Mouse (Mus musculus): ENCODE results near the gene Cacna2d4. TPM values are rescaled to one million over a fixed set of nuclear protein-coding genes. Genes with fewer than 3 reads are reported as not detected.

Cacna2d4 gene
- polyA plus RNA-seq, 1 experiment from 2014 or later = 1.2 TPM

DNA sequence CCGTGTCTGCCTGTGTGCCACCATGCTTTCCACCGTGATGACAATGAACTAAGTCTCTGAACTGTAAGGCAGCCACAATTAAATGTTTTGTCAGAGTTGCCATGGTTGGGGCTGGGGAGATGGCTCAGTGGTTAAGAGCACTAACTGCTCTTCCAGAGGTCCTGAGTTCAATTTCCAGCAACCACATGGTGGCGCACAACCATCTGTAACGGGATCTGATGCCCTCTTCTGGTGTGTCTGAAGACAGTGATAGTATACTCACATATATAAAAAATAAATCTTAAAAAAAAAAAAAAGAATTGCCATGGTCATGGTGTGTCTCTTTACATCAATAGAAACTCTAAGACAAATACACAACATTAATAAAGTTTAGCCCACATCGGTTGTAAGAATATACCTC, 138.7 kb downstream of the Cacna2d4 start:
- ATAC-seq = no peak
- H3K36me3 ChIP-seq (ENCODE audit: control insufficient read depth, insufficient read depth, low read length) = no peaks in the 10 kb centered on the region
- H3K4me3 ChIP-seq (ENCODE audit: low read length) = no peak overlapping the region
- H3K9me3 ChIP-seq (ENCODE audit: control insufficient read depth, low read length) = no peaks in the 10 kb centered on the region
- H3K9ac ChIP-seq (ENCODE audit: low read depth, low read length) = no peak overlapping the region
- H3K4me1 ChIP-seq (ENCODE audit: control insufficient read depth, insufficient read depth, low read depth, low read length) = no peaks in the 10 kb centered on the region
- no peak overlapping the region for H3K27ac ChIP-seq (ENCODE audit: low read depth, low read length)
- WGBS = 79% methylated on average over 5 of the region's 5 CpGs
- H3K27me3 ChIP-seq (replicated peaks; ENCODE audit: control insufficient read depth, insufficient read depth, low read length) = no peaks in the 10 kb centered on the region
- no peak overlapping the region for H3K4me2 ChIP-seq (ENCODE audit: low read length)

DNA sequence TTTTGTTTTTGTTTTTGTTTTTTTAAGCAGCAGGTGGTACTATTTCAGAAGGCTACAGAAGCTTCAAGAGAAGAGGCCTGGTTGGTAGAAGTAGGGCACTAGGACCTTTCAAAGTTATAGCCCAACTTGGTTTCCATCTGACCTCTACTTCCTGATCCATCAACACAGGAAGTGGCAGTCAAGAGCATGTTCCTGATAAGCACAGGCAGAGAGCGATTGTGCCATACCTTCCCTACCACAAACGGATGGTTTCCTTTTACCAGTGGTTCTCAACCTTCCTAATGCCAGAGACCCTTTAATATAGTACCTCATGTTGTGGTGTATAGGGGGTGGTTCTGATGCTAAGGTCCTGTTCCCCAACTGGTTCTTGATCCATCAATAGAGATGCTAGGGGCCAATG, 141.3 kb downstream of the Cacna2d4 start:
- H3K9ac ChIP-seq (ENCODE audit: low read depth, low read length) = no peak overlapping the region
- no peak for ATAC-seq
- no peaks in the 10 kb centered on the region for H3K4me1 ChIP-seq (ENCODE audit: control insufficient read depth, insufficient read depth, low read depth, low read length)
- whole genome bisulfite sequencing = 91% methylated on average over 2 of the region's 2 CpGs
- H3K9me3 ChIP-seq (ENCODE audit: control insufficient read depth, low read length) = no peaks in the 10 kb centered on the region
- no peak overlapping the region for H3K27ac ChIP-seq (ENCODE audit: low read depth, low read length)
- no peaks in the 10 kb centered on the region for H3K27me3 ChIP-seq (replicated peaks; ENCODE audit: control insufficient read depth, insufficient read depth, low read length)
- H3K4me3 ChIP-seq (ENCODE audit: low read length) = no peak overlapping the region
- H3K4me2 ChIP-seq (ENCODE audit: low read length) = no peak overlapping the region
- H3K36me3 ChIP-seq (ENCODE audit: control insufficient read depth, insufficient read depth, low read length) = no peaks in the 10 kb centered on the region

DNA sequence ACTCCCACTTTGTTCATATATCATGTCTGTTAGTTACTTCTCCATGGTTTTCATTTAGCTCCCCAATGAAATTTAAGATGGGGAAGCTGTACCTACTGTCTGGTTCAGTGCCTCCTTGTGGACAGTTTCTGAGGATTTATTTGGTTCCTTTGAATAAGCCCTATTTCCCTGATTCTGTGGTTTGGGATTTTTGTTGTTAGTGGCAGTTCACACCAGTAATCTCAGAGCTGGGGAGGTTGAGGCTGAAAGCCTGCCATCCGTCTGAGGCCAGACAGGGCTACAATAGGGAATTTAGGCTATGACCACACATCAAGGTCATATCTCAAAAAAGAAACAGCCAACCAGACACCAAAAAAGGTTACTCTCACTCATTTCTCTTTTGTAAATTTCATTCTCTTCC, 142.3 kb downstream of the Cacna2d4 start:
- no peak for ATAC-seq

DNA sequence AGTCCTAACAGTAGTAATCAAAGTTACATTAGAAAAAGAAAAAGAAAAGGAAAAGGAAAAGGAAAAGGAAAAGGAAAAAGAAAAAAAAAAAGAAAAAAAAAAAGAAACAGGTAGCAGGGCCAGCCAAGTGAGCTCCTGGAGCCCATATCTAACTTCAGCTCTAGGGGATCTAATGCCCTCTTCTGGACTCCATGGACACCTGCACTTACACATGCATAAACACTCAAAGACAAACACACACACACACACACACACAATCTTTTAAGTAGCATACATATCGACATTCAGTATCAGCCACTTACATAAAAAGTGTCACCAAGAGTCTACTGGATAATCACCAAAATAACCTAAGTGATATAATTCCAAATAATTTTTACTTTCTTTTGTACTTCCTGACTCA, 149.3 kb downstream of the Cacna2d4 start:
- 94% methylated on average over 1 of the region's 1 CpGs for WGBS
- no peak for ATAC-seq

More for the DNA sequence above, 142.3 kb downstream of the Cacna2d4 start:
- H3K27me3 ChIP-seq (replicated peaks; ENCODE audit: control insufficient read depth, insufficient read depth, low read length) = no peaks in the 10 kb centered on the region
- no peak overlapping the region for H3K4me2 ChIP-seq (ENCODE audit: low read length)
- no peaks in the 10 kb centered on the region for H3K36me3 ChIP-seq (ENCODE audit: control insufficient read depth, insufficient read depth, low read length)
- 81% methylated on average over 1 of the region's 1 CpGs for WGBS
- no peak overlapping the region for H3K9ac ChIP-seq (ENCODE audit: low read depth, low read length)
- H3K27ac ChIP-seq (ENCODE audit: low read depth, low read length) = no peak overlapping the region
- H3K9me3 ChIP-seq (ENCODE audit: control insufficient read depth, low read length) = no peaks in the 10 kb centered on the region
- H3K4me1 ChIP-seq (ENCODE audit: control insufficient read depth, insufficient read depth, low read depth, low read length) = no peaks in the 10 kb centered on the region
- H3K4me3 ChIP-seq (ENCODE audit: low read length) = no peak overlapping the region

DNA sequence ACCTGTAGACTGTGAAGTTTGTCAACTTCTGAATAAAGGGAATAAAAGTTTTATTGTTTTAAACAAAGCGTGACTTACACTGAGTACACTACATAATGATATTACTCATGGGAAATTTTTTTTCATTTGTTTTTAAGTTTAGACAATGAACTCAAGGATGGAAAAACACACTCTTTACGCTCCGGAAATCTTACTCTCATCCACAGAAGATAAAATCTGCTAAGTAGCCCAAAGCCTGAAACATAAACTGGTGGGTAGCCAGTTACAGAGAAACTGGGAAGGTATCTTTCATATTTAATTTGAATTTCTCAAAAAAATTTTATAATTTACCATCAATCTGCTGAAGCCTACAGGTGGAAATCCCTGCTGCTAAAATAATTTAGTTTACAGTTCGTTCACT, 150.1 kb downstream of the Cacna2d4 start:
- peaks cover 15% of the 10 kb centered on the region for H3K4me1 ChIP-seq (ENCODE audit: control insufficient read depth, insufficient read depth, low read depth, low read length)
- H3K4me2 ChIP-seq (ENCODE audit: low read length) = no peak overlapping the region
- ATAC-seq = no peak
- no peak overlapping the region for H3K9ac ChIP-seq (ENCODE audit: low read depth, low read length)
- H3K27ac ChIP-seq (ENCODE audit: low read depth, low read length) = no peak overlapping the region
- no peaks in the 10 kb centered on the region for H3K9me3 ChIP-seq (ENCODE audit: control insufficient read depth, low read length)
- H3K4me3 ChIP-seq (ENCODE audit: low read length) = no peak overlapping the region
- 88% methylated on average over 4 of the region's 4 CpGs for WGBS
- H3K27me3 ChIP-seq (replicated peaks; ENCODE audit: control insufficient read depth, insufficient read depth, low read length) = no peaks in the 10 kb centered on the region
- H3K36me3 ChIP-seq (ENCODE audit: control insufficient read depth, insufficient read depth, low read length) = no peaks in the 10 kb centered on the region

More for the DNA sequence above, 149.3 kb downstream of the Cacna2d4 start:
- Histone ChIP-seq H3K27me3 (replicated peaks; ENCODE audit: control insufficient read depth, insufficient read depth, low read length) (no peaks in the 10 kb centered on the region), H3K27ac (ENCODE audit: low read depth, low read length) (no peak overlapping the region), H3K4me1 (ENCODE audit: control insufficient read depth, insufficient read depth, low read depth, low read length) (peaks cover 15% of the 10 kb centered on the region), H3K4me2 (ENCODE audit: low read length) (no peak overlapping the region), H3K36me3 (ENCODE audit: control insufficient read depth, insufficient read depth, low read length) (no peaks in the 10 kb centered on the region), H3K4me3 (ENCODE audit: low read length) (no peak overlapping the region), H3K9me3 (ENCODE audit: control insufficient read depth, low read length) (no peaks in the 10 kb centered on the region), H3K9ac (ENCODE audit: low read depth, low read length) (no peak overlapping the region)

DNA sequence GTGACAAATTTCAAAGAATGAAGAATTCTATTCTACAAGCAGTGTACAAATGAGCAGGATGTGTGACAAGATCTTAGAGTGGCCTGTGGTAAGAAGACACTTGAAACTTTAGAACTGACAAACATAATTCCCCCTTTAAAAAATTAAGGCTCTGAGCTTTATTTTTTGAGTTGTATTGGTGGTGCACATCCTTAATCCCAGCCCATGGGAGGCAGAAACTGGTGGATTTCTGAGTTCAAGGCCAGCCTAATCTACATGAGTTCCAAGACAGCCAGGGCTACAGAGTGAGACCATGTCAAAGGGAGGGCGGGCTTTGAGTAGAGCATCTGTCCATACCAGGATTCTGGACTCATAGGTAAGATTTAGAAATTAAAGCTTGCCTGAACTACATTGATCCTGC, 150.5 kb downstream of the Cacna2d4 start:
- H3K4me3 ChIP-seq (ENCODE audit: low read length) = no peak overlapping the region
- no peaks in the 10 kb centered on the region for H3K27me3 ChIP-seq (replicated peaks; ENCODE audit: control insufficient read depth, insufficient read depth, low read length)
- peaks cover 15% of the 10 kb centered on the region for H3K4me1 ChIP-seq (ENCODE audit: control insufficient read depth, insufficient read depth, low read depth, low read length)
- H3K27ac ChIP-seq (ENCODE audit: low read depth, low read length) = no peak overlapping the region
- WGBS = 81% methylated on average over 1 of the region's 1 CpGs
- H3K4me2 ChIP-seq (ENCODE audit: low read length) = peak overlapping the region; percentile 88; the same call in 1 of the 2 replicates
- no peak overlapping the region for H3K9ac ChIP-seq (ENCODE audit: low read depth, low read length)
- no peak for ATAC-seq
- no peaks in the 10 kb centered on the region for H3K36me3 ChIP-seq (ENCODE audit: control insufficient read depth, insufficient read depth, low read length)
- H3K9me3 ChIP-seq (ENCODE audit: control insufficient read depth, low read length) = no peaks in the 10 kb centered on the region

DNA sequence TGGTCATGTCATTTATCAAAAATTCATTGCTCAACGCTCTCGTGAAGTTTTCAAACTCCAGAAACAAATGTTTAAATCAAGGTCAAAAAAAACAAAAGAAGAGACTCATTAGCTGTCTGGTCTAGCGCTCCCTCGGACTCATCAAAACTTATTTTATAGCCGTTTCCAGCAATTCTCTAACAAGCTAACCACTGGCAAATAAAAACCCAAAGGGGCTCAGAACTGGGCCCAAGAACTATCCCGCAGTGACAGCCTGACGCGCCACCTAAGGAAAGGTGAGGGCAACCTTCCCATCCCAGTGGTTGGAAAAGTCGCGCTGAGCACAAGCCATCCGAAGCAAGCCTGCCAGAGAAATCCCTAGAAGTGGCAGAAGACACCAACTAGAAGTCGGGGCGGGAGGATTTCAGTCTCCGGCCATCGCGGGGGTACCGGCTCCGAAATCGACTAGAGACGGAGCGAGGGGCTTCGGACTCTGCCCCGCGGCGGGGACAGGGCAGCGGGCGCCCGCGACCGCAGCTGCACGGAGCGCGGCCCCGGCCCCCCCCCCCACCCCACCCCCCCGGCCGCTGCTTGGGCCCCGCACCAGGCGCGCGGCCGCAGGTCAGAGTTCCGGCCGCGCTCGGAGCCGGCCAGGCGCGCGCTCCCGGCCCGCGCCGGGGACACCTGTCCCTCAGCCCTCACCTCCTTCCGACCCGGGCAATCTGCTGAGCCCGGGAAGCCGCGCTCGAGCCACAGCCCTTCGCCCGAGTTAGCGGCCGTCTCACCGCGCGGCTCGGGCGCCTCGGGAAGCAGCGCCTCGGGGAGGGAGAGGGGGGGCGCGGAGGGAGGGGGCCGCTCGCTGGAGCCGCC, 151.7 kb downstream of the Cacna2d4 start:
- under 1% methylated on average over 44 of the region's 76 CpGs for WGBS
- ATAC-seq = peak; percentile 85
- Histone ChIP-seq H3K4me1 (ENCODE audit: control insufficient read depth, insufficient read depth, low read depth, low read length) (peaks cover 15% of the 10 kb centered on the region), H3K27ac (ENCODE audit: low read depth, low read length) (peak overlapping the region; percentile 93), H3K4me3 (ENCODE audit: low read length) (peak overlapping the region; percentile 79), H3K9ac (ENCODE audit: low read depth, low read length) (peak overlapping the region; percentile 88), H3K36me3 (ENCODE audit: control insufficient read depth, insufficient read depth, low read length) (no peaks in the 10 kb centered on the region), H3K4me2 (ENCODE audit: low read length) (peak overlapping the region; percentile 88), H3K27me3 (replicated peaks; ENCODE audit: control insufficient read depth, insufficient read depth, low read length) (no peaks in the 10 kb centered on the region), H3K9me3 (ENCODE audit: control insufficient read depth, low read length) (no peaks in the 10 kb centered on the region)

DNA sequence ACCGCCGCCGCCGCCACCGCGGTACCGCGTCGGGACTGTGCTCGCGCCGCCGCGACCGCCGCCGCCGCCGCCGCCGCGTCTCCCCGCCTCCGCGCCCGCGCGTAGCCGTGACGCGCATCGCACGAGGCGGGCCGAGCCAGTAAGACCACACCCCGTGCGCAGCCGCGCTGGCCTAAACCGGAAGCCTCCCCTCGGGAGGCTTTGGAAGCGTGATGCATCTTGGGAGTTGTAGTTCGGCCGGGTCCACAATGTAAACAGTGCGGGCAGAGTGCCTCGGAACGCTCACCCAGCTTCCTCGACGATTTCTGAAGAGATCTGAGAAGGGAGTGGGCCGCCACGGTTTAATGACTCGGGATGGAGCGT, 152.3 kb downstream of the Cacna2d4 start:
- no peaks in the 10 kb centered on the region for H3K27me3 ChIP-seq (replicated peaks; ENCODE audit: control insufficient read depth, insufficient read depth, low read length)
- H3K27ac ChIP-seq (ENCODE audit: low read depth, low read length) = peak overlapping the region; percentile 93
- peak overlapping the region; percentile 79 for H3K4me3 ChIP-seq (ENCODE audit: low read length)
- no peaks in the 10 kb centered on the region for H3K9me3 ChIP-seq (ENCODE audit: control insufficient read depth, low read length)
- WGBS = under 1% methylated on average over 34 of the region's 53 CpGs
- H3K4me2 ChIP-seq (ENCODE audit: low read length) = peak overlapping the region; percentile 51
- ATAC-seq = peak; percentile 99
- no peaks in the 10 kb centered on the region for H3K36me3 ChIP-seq (ENCODE audit: control insufficient read depth, insufficient read depth, low read length)
- peaks cover 15% of the 10 kb centered on the region for H3K4me1 ChIP-seq (ENCODE audit: control insufficient read depth, insufficient read depth, low read depth, low read length)
- H3K9ac ChIP-seq (ENCODE audit: low read depth, low read length) = peak overlapping the region; percentile 88

DNA sequence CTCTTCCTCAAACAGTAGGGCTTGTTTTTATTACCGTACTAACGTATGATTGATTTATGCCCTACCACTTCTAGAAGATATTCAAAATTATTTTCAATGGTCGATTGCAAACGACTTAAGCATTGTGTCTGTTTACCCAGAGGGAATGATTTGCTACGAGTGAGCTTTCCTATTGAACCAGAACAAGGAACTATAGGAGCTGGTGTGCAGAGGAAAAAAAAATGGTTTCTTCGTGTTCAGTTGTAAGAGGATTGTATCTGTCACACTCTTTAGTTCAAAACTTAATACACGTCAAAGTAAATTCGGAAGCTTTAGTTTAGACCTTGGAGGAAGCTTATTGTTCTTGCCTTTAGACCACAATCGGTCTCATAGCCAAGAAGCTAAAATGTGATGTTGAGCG, 152.8 kb downstream of the Cacna2d4 start:
- Histone ChIP-seq H3K9ac (ENCODE audit: low read depth, low read length) (peak overlapping the region; percentile 68), H3K4me3 (ENCODE audit: low read length) (peak overlapping the region; percentile 79), H3K27me3 (replicated peaks; ENCODE audit: control insufficient read depth, insufficient read depth, low read length) (no peaks in the 10 kb centered on the region), H3K4me2 (ENCODE audit: low read length) (peak overlapping the region; percentile 51), H3K4me1 (ENCODE audit: control insufficient read depth, insufficient read depth, low read depth, low read length) (peaks cover 15% of the 10 kb centered on the region), H3K27ac (ENCODE audit: low read depth, low read length) (peak overlapping the region; percentile 82), H3K9me3 (ENCODE audit: control insufficient read depth, low read length) (no peaks in the 10 kb centered on the region), H3K36me3 (ENCODE audit: control insufficient read depth, insufficient read depth, low read length) (no peaks in the 10 kb centered on the region)
- 21% methylated on average over 10 of the region's 10 CpGs for WGBS
- ATAC-seq = peak; percentile 10; the same call in 1 of the 2 replicates

All from hindbrain, embryonic 16.5 days (tissue).